In the genomic region with DNA sequence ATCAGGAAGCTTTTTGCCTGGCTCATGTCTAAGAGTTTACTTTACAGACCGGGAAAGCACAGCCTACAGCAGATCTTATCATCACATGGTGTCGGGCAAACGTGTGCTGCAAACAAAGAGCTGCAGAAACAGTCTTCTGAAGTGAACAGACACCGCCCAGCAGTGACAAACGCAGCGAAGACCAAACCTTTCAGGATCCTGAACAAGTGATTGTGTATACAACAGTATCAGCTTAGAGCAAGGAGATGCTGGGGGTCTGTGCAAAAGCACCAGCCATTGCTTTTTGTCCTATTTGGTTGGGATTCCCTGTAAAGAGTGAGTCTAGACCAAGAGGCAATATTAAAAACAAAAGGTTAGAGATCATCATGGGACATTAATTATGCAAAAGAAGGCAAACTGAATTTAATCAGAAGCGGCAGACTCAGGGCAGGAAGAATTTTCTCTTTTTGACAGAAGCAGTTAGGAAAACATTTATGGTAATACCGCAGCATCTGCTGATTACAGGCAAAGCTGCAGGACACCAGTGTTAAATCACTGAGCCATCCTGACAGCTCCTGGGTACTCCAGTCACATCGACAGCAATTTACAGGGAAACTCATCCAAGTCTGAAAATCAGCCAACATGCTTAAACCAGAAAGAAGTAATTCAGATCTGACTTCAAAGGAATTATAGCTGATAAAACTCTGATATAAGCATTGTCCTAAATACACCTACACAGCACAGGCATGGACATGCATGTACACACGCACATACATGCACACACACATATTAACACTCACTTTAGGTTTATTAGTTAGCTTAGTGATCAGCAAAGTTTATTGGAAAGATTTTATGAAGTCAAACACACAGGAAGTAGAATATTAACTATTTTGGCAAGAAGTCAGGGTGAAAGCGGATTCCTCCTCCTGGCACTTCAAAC, we compare ENCODE assay signal across 11 mouse cellular contexts.
DNase-seq lines count a peak whose midpoint lies in the region; ATAC-seq lines count a peak whose summit lies in the region.
"Had no signal": no experiment of that assay in that cellular context is flagged by ENCODE, and none has a peak within 500 bp of the region (broad histone marks: within the 10 kb centered on the region; RNA-seq: fewer than 3 reads in every experiment).

No protein-coding gene starts in this region.

- no peaks in the 10 kb centered on the region for H3K27me3 ChIP-seq in hindbrain, embryonic 15.5 days
- H3K27me3 ChIP-seq in midbrain, embryonic 10.5 days (ENCODE audit: low read depth, poor library complexity, severe bottlenecking): no peaks in the 10 kb centered on the region
- H3K27me3 ChIP-seq: embryonic facial prominence, embryonic 13.5 days; kidney, embryonic 15.5 days; limb, embryonic 15.5 days had no signal

- peaks cover 13% of the 10 kb centered on the region for H3K4me1 ChIP-seq in hindbrain, embryonic 15.5 days (replicated peaks)
- H3K4me1 ChIP-seq in midbrain, embryonic 10.5 days: peaks cover 10% of the 10 kb centered on the region
- H3K4me1 ChIP-seq: limb, embryonic 15.5 days had no signal

- peak overlapping the region; percentile 73 for H3K27ac ChIP-seq in hindbrain, embryonic 15.5 days (replicated peaks)
- peak overlapping the region; percentile 65 for H3K27ac ChIP-seq in midbrain, embryonic 10.5 days (replicated peaks)
- H3K27ac ChIP-seq: embryonic facial prominence, embryonic 13.5 days; kidney, embryonic 15.5 days; limb, embryonic 15.5 days had no signal

- no peaks in the 10 kb centered on the region for H3K36me3 ChIP-seq in hindbrain, embryonic 15.5 days
- H3K36me3 ChIP-seq in midbrain, embryonic 10.5 days: no peaks in the 10 kb centered on the region
- H3K36me3 ChIP-seq: embryonic facial prominence, embryonic 13.5 days; kidney, embryonic 15.5 days; limb, embryonic 15.5 days had no signal

- ATAC-seq in cerebellum, adult (ENCODE audit: insufficient number of reproducible peaks, low FRiP score, low TSS enrichment): no peak
- peak; percentile 79 for ATAC-seq in hindbrain, embryonic 15.5 days (ENCODE audit: low FRiP score, low read depth)

- H3K9ac ChIP-seq in hindbrain, embryonic 15.5 days: no peak overlapping the region
- H3K9ac ChIP-seq: embryonic facial prominence, embryonic 13.5 days; kidney, embryonic 15.5 days; limb, embryonic 15.5 days had no signal

- H3K4me2 ChIP-seq in hindbrain, embryonic 15.5 days: peak overlapping the region; percentile 33
- H3K4me2 ChIP-seq: embryonic facial prominence, embryonic 13.5 days; kidney, embryonic 15.5 days; limb, embryonic 15.5 days had no signal

- DNase-seq in cerebellum, adult 9-10 months: peak; percentile 3
- DNase-seq in CD4-positive helper T cell, adult 2 months (ENCODE audit: low read depth, low spot score): peak; percentile 11
- DNase-seq in midbrain, embryonic 10.5 days (ENCODE audit: low spot score): no peak
- DNase-seq in adrenal gland, postnatal 10 days: no peak
- no peak for DNase-seq in adrenal gland, postnatal 25 days
- DNase-seq in kidney, adult 8-10 months: no peak

- no peaks in the 10 kb centered on the region for H3K9me3 ChIP-seq in hindbrain, embryonic 15.5 days
- no peaks in the 10 kb centered on the region for H3K9me3 ChIP-seq in midbrain, embryonic 10.5 days (replicated peaks)
- H3K9me3 ChIP-seq: embryonic facial prominence, embryonic 13.5 days; kidney, embryonic 15.5 days; limb, embryonic 15.5 days had no signal

- H3K4me3 ChIP-seq in hindbrain, embryonic 15.5 days: no peak overlapping the region
- H3K4me3 ChIP-seq in midbrain, embryonic 10.5 days: no peak overlapping the region
- H3K4me3 ChIP-seq: embryonic facial prominence, embryonic 13.5 days; kidney, embryonic 15.5 days; limb, embryonic 15.5 days had no signal

- 33% methylated on average over 11 of the region's 11 CpGs for WGBS in hindbrain, embryonic 15.5 days
- WGBS in midbrain, embryonic 10.5 days: 74% methylated on average over 11 of the region's 11 CpGs

Comparison
In these comparisons a context has a peak if more than half of its experiments do, and no peak if none do; other contexts are left out.
1. DNase-seq: peak in cerebellum, adult 9-10 months (single experiment) and CD4-positive helper T cell, adult 2 months (single experiment); none in midbrain, embryonic 10.5 days (single experiment), adrenal gland, postnatal 10 days (single experiment), adrenal gland, postnatal 25 days (single experiment) and kidney, adult 8-10 months (0 of 2).